Mouse (Mus musculus) G1E (cell line): ENCODE data around the gene Gm6176. TPM values are rescaled to one million over a fixed set of nuclear protein-coding genes. Genes with fewer than 3 reads are reported as not detected.
"Not testable (repeated sequence)": the region's sequence is repeated elsewhere in the genome, so short reads cannot be mapped to it uniquely, and the experiment has no call there.

Experiments
- ATAC-seq: 2 replicates; pipeline ENCODE4 v1.8.0; 2016; ENCODE audit warnings: mild to moderate bottlenecking; ENCODE audit not compliant: insufficient number of reproducible peaks, poor library complexity, low FRiP score, severe bottlenecking; ENCODE audit errors: extremely low read depth
- DNase-seq: peaks from one replicate; pipeline ENCODE4 v3.0.0; 2012; ENCODE audit warnings: low spot score
- H3K27me3 ChIP-seq: 2 replicates; pipeline ENCODE4 v1.6.1; 2012; ENCODE audit warnings: mild to moderate bottlenecking, low read length, inconsistent platforms; ENCODE audit not compliant: insufficient read depth
- H3K36me3 ChIP-seq: replicated peaks from 2 replicates; pipeline ENCODE3; 2012; ENCODE audit warnings: mild to moderate bottlenecking, inconsistent platforms
- H3K4me1 ChIP-seq: 2 replicates; pipeline ENCODE4 v1.6.1; 2012; ENCODE audit warnings: low read depth, low read length, inconsistent platforms, mixed read lengths; ENCODE audit not compliant: insufficient read depth
- H3K4me3 ChIP-seq: 2 replicates; pipeline ENCODE4 v1.5.1; 2012; ENCODE audit warnings: low read depth, mild to moderate bottlenecking, inconsistent platforms, low read length, moderate library complexity, mixed read lengths
- H3K9me3 ChIP-seq: replicated peaks from 2 replicates; pipeline ENCODE4 v1.6.1; 2012; ENCODE audit warnings: inconsistent platforms
- polyA plus RNA-seq: library from polyadenylated mRNA; stranded (reverse); fragments of >175 nt; gene quantifications from 2 replicates; pipeline ENCODE4 v1.2.3, GENCODE M21; 2012
- total RNA-seq, 2 experiments: library from RNA; stranded (forward) in 1 of 2; stranded (reverse) in 1 of 2; fragments of 200-1000 nt in 1 of 2; fragments of >200 nt in 1 of 2; fragmentation: Nextera tagmentation in 1 of 2; gene quantifications; 2 replicates each; pipeline ENCODE4 v1.2.3; 2014 to 2017

The Gm6176 gene
- total RNA-seq (2014; fragmentation: Nextera tagmentation) (not detected in 2 replicates), total RNA-seq (2017) (not detected in 2 replicates), polyA plus RNA-seq (not detected in 2 replicates)

- H3K36me3 ChIP-seq, H3K27me3 ChIP-seq, H3K4me3 ChIP-seq, H3K4me1 ChIP-seq, DNase-seq, H3K9me3 ChIP-seq, ATAC-seq: not testable (repeated sequence)
These were observed at the start of gene Gm6176 for GRCm38 (mm10) chr7:22056205-22056604. TSS of gene Gm6176 (minus strand) at chr7:22056305.

- H3K9me3 ChIP-seq, H3K27me3 ChIP-seq, H3K4me1 ChIP-seq, H3K36me3 ChIP-seq, H3K4me3 ChIP-seq, ATAC-seq, DNase-seq: not testable (repeated sequence)
These were observed 12.7 kb upstream of the Gm6176 start, which contains the start of gene Vmn1r139 for GRCm38 (mm10) chr7:22068757-22069156. TSS of gene Vmn1r139 (plus strand) at chr7:22069057.

GRCm38 (mm10) chr7:22028797-22029196 lies 27.3 kb downstream of the Gm6176 start, which contains the start of gene Vmn1r138:
TSS of gene Vmn1r138 (minus strand) at chr7:22028897.
- not testable (repeated sequence) for H3K9me3 ChIP-seq, H3K4me1 ChIP-seq, H3K4me3 ChIP-seq, H3K27me3 ChIP-seq, DNase-seq, H3K36me3 ChIP-seq, ATAC-seq

Other genes starting within 250 kb of the Gm6176 start
- gene Vmn1r135, start 224.0 kb downstream of the Gm6176 start, total RNA-seq (2014; fragmentation: Nextera tagmentation): not detected in 2 replicates
- 0.16 TPM in 1 of 2 replicates, not detected in the other for gene Vmn1r135, start 224.0 kb downstream of the Gm6176 start, total RNA-seq (2017)
- not detected in 2 replicates for gene Vmn1r135, start 224.0 kb downstream of the Gm6176 start, polyA plus RNA-seq
- gene Gm5725, start 212.0 kb downstream of the Gm6176 start, total RNA-seq (2014; fragmentation: Nextera tagmentation): not detected in 2 replicates
- not detected in 2 replicates for gene Gm5725, start 212.0 kb downstream of the Gm6176 start, total RNA-seq (2017)
- not detected in 2 replicates for gene Gm5725, start 212.0 kb downstream of the Gm6176 start, polyA plus RNA-seq
- gene Gm5891, start 135.0 kb downstream of the Gm6176 start, total RNA-seq (2014; fragmentation: Nextera tagmentation): not detected in 2 replicates
- gene Gm5891, start 135.0 kb downstream of the Gm6176 start, total RNA-seq (2017): 0.12 and 0.16 TPM in 2 replicates
- gene Gm5891, start 135.0 kb downstream of the Gm6176 start, polyA plus RNA-seq: not detected in 2 replicates
- not detected in 2 replicates for gene Vmn1r137, start 61.7 kb downstream of the Gm6176 start, total RNA-seq (2014; fragmentation: Nextera tagmentation)
- not detected in 2 replicates for gene Vmn1r137, start 61.7 kb downstream of the Gm6176 start, total RNA-seq (2017)
- not detected in 2 replicates for gene Vmn1r137, start 61.7 kb downstream of the Gm6176 start, polyA plus RNA-seq
- not detected in 2 replicates for gene Vmn1r138, start 27.4 kb downstream of the Gm6176 start, total RNA-seq (2014; fragmentation: Nextera tagmentation)
- gene Vmn1r138, start 27.4 kb downstream of the Gm6176 start, total RNA-seq (2017): not detected in 2 replicates
- not detected in 2 replicates for gene Vmn1r138, start 27.4 kb downstream of the Gm6176 start, polyA plus RNA-seq
- gene Vmn1r139, start 12.8 kb upstream of the Gm6176 start, total RNA-seq (2014; fragmentation: Nextera tagmentation): not detected in 2 replicates
- not detected in 2 replicates for gene Vmn1r139, start 12.8 kb upstream of the Gm6176 start, total RNA-seq (2017)
- not detected in 2 replicates for gene Vmn1r139, start 12.8 kb upstream of the Gm6176 start, polyA plus RNA-seq
- not detected in 2 replicates for gene Gm16451, start 61.9 kb upstream of the Gm6176 start, total RNA-seq (2014; fragmentation: Nextera tagmentation)
- gene Gm16451, start 61.9 kb upstream of the Gm6176 start, total RNA-seq (2017): 0.27 TPM in 1 of 2 replicates, not detected in the other
- gene Gm16451, start 61.9 kb upstream of the Gm6176 start, polyA plus RNA-seq: not detected in 2 replicates
- gene Gm10666, start 78.4 kb upstream of the Gm6176 start, total RNA-seq (2014; fragmentation: Nextera tagmentation): not detected in 2 replicates
- not detected in 2 replicates for gene Gm10666, start 78.4 kb upstream of the Gm6176 start, total RNA-seq (2017)
- gene Gm10666, start 78.4 kb upstream of the Gm6176 start, polyA plus RNA-seq: not detected in 2 replicates
- gene Vmn1r142, start 107.7 kb upstream of the Gm6176 start, total RNA-seq (2014; fragmentation: Nextera tagmentation): not detected in 2 replicates
- gene Vmn1r142, start 107.7 kb upstream of the Gm6176 start, total RNA-seq (2017): not detected in 2 replicates
- not detected in 2 replicates for gene Vmn1r142, start 107.7 kb upstream of the Gm6176 start, polyA plus RNA-seq
- gene Vmn1r143, start 133.1 kb upstream of the Gm6176 start, total RNA-seq (2014; fragmentation: Nextera tagmentation): not detected in 2 replicates
- gene Vmn1r143, start 133.1 kb upstream of the Gm6176 start, total RNA-seq (2017): 0.17 TPM in 1 of 2 replicates, not detected in the other
- gene Vmn1r143, start 133.1 kb upstream of the Gm6176 start, polyA plus RNA-seq: not detected in 2 replicates
- gene Gm8653, start 145.0 kb upstream of the Gm6176 start, total RNA-seq (2014; fragmentation: Nextera tagmentation): not detected in 2 replicates
- gene Gm8653, start 145.0 kb upstream of the Gm6176 start, total RNA-seq (2017): not detected in 2 replicates
- not detected in 2 replicates for gene Gm8653, start 145.0 kb upstream of the Gm6176 start, polyA plus RNA-seq
- not detected in 2 replicates for gene Gm8453, start 173.2 kb upstream of the Gm6176 start, total RNA-seq (2014; fragmentation: Nextera tagmentation)
- not detected in 2 replicates for gene Gm8453, start 173.2 kb upstream of the Gm6176 start, total RNA-seq (2017)
- gene Gm8453, start 173.2 kb upstream of the Gm6176 start, polyA plus RNA-seq: not detected in 2 replicates